Mouse (Mus musculus) stomach, embryonic 14.5 days (tissue): ENCODE measurements around the gene Arhgef9. TPM values are rescaled to one million over a fixed set of nuclear protein-coding genes. Genes with fewer than 3 reads are reported as not detected.

Source experiments
- ATAC-seq: fragments of 200-750 bp; cut with Nextera tagmentation; 2 replicates; pipeline ENCODE4 v1.8.0; 2017; ENCODE audit warnings: low read depth, moderate TSS enrichment; ENCODE audit not compliant: insufficient number of reproducible peaks, insufficient read depth, low FRiP score
- H3K27ac ChIP-seq: fragments of 300-500 bp; sonication (generic); 2 replicates; pipeline ENCODE4 v1.5.1; 2014; ENCODE audit warnings: mild to moderate bottlenecking, low read length, moderate library complexity, mixed read lengths
- H3K27me3 ChIP-seq: fragments of 300-500 bp; sonication (generic); 2 replicates; pipeline ENCODE4 v1.6.1; 2014; ENCODE audit warnings: low read length, control low read depth, mixed read lengths; ENCODE audit not compliant: control insufficient read depth, insufficient read depth
- H3K36me3 ChIP-seq: fragments of 300-500 bp; sonication (generic); 2 replicates; pipeline ENCODE4 v1.6.1; 2014; ENCODE audit warnings: mild to moderate bottlenecking, control low read depth, low read length, moderate library complexity, mixed read lengths; ENCODE audit not compliant: control insufficient read depth, insufficient read depth
- H3K4me1 ChIP-seq: fragments of 300-500 bp; sonication (generic); 2 replicates; pipeline ENCODE4 v1.6.1; 2014; ENCODE audit warnings: low read length, control low read depth, mixed read lengths; ENCODE audit not compliant: control insufficient read depth, insufficient read depth
- H3K4me2 ChIP-seq: fragments of 300-500 bp; sonication (generic); replicated peaks from 2 replicates; pipeline ENCODE4 v1.6.1; 2014; ENCODE audit warnings: low read depth, low read length, control low read depth
- H3K4me3 ChIP-seq: fragments of 300-500 bp; sonication (generic); 2 replicates; pipeline ENCODE4 v1.5.1; 2014; ENCODE audit warnings: low read depth, low read length, control low read depth
- H3K9ac ChIP-seq: fragments of 300-500 bp; sonication (generic); replicated peaks from 2 replicates; pipeline ENCODE4 v1.6.1; 2014; ENCODE audit warnings: low read depth, mild to moderate bottlenecking, control low read depth, low read length, moderate library complexity, mixed read lengths
- H3K9me3 ChIP-seq: fragments of 300-500 bp; sonication (generic); 2 replicates; pipeline ENCODE4 v1.6.1; 2016; ENCODE audit warnings: low read depth, low read length, control low read depth; ENCODE audit not compliant: control insufficient read depth
- WGBS: fragments of 180-500 bp; shearing (Covaris S2); extraction: QIAGEN DNeasy Blood & Tissue Kit; methylation state at CpG from one replicate; pipeline ENCODE4 v1.1.7; 2014; 5-methylcytosine and 5-hydroxymethylcytosine counted together
- polyA plus RNA-seq: library from polyadenylated mRNA; unstranded; fragments of >200 nt; fragmentation: Nextera tagmentation; extraction: Ambion mirVana; gene quantifications from 2 replicates; pipeline ENCODE4 v1.2.1, GENCODE M21; 2014

The Arhgef9 gene
- polyA plus RNA-seq, 1 experiment from 2014 or later = 13.8 TPM

DNA sequence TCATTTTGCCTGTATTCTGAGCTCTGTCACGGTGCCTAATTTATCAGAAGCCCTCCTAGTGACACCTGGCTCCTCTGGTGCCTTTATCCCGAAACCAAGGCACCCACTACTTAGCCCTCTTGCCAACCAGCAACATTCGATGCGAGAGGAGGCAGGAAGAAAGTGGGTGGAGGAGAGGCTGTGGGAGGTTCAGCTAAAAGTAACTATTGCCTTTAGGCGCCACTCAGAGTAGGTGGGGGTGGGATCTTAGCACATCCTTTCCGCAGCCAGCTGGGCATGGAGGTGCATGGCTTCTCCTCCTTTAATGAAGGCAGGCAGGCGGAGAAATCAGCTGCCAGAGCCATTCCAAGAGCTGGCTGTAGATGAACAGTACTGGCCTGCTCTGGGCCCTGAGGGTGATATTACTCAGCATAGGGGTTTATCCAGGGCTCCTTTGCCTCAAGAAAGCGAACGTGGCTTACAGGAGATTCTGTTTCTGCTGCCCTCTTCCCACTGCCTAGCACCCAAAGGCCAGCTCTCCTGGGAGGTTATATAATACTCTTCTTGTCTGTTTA lies 39.7 kb downstream of the Arhgef9 start:
- Histone ChIP-seq H3K9ac (no peak overlapping the region), H3K27ac (no peak overlapping the region), H3K4me2 (no peak overlapping the region), H3K27me3 (no peaks in the 10 kb centered on the region), H3K36me3 (no peaks in the 10 kb centered on the region), H3K4me3 (no peak overlapping the region), H3K4me1 (no peaks in the 10 kb centered on the region), H3K9me3 (no peaks in the 10 kb centered on the region)
- 50% methylated on average over 9 of the region's 9 CpGs for WGBS
- no peak for ATAC-seq

DNA sequence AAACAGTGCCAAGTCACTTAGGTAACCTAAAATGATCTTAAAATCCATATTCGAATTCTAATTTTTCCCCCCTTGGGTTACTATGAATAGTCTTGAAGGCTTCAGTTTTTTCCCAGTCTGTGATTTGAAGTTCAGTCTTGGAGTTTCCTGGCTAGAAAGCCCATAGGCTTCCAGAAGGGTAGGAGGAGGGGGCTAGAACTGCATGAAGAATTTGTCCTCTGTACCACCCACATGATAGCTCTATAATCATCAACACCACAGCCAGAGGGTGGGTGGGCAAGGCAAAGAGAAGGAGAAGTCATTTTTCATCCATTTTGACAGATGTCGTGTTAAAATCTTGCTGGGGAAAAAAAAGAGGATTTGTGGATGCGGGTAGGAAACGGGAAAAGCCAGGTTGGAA lies 58.0 kb downstream of the Arhgef9 start:
- Histone ChIP-seq H3K36me3 (no peaks in the 10 kb centered on the region), H3K9ac (no peak overlapping the region), H3K9me3 (no peaks in the 10 kb centered on the region), H3K27me3 (no peaks in the 10 kb centered on the region), H3K27ac (no peak overlapping the region), H3K4me2 (no peak overlapping the region), H3K4me1 (no peaks in the 10 kb centered on the region), H3K4me3 (no peak overlapping the region)
- no peak for ATAC-seq
- WGBS = 86% methylated on average over 4 of the region's 4 CpGs

DNA sequence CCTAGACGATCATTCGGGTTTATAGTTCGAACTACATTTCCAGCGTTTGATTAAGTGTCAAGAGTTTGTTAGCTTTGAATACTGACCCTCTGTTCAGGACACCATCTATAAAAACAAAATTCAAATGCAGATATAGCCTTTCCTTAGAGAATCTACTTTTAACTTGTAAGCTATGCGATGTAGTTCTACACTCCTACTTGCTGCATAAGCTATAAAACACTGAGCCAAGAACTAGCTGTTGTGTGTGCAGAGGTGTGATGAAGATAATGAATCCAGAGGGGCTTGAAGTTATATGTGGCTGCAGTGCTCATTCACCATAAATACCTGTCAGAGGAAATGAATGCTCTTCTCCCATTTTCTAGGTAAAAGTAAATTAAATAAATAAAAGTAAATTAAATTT lies 63.2 kb downstream of the Arhgef9 start:
- 88% methylated on average over 5 of the region's 5 CpGs for WGBS

DNA sequence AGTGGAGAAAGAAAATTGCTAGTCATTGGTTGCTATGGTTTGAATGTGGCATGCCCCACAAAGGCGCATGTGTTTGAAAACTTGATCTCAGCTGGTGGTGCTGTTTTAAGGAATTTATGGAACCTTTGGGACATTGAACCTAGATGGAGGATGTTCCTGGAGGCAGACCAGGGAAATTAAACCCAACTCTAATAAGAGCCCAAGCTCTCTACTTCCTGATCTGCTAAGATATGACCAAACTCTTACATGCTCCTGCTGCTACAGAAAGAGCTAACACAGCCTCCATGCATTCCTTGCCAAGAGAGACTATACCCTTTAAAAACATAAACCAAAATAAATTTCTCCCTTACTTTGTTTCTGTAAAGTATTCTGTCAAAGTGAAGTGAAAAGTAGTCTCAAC lies 63.7 kb downstream of the Arhgef9 start:
- Histone ChIP-seq H3K4me1 (no peaks in the 10 kb centered on the region), H3K4me3 (no peak overlapping the region), H3K9ac (no peak overlapping the region), H3K9me3 (no peaks in the 10 kb centered on the region), H3K36me3 (no peaks in the 10 kb centered on the region), H3K27ac (no peak overlapping the region), H3K4me2 (no peak overlapping the region), H3K27me3 (no peaks in the 10 kb centered on the region)
- no peak for ATAC-seq
- 90% methylated on average over 1 of the region's 1 CpGs for WGBS

More for the DNA sequence above, 63.2 kb downstream of the Arhgef9 start:
- no peak overlapping the region for H3K4me2 ChIP-seq
- H3K9ac ChIP-seq = no peak overlapping the region
- H3K36me3 ChIP-seq = no peaks in the 10 kb centered on the region
- H3K27me3 ChIP-seq = no peaks in the 10 kb centered on the region
- no peak for ATAC-seq
- H3K27ac ChIP-seq = no peak overlapping the region
- H3K4me1 ChIP-seq = no peaks in the 10 kb centered on the region
- H3K4me3 ChIP-seq = no peak overlapping the region
- no peaks in the 10 kb centered on the region for H3K9me3 ChIP-seq

DNA sequence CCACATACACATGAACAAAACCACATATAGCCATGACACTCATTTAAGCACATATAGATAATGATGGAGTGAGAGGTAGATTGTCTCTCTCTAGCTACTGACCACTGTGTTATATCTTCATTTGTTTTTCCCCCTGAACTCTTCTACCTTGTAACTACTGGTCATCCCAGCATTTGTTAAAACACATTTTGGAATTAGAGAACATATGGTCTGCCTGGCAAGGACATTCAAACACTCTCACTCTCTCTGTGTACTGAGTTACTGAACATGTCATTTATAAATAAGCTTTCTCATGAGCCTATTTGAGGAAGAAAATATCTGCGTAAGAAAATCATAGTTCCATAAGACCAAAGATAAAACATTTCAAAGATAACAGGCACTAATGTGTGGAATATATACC lies 64.9 kb downstream of the Arhgef9 start:
- no peak overlapping the region for H3K4me2 ChIP-seq
- H3K9ac ChIP-seq = no peak overlapping the region
- H3K36me3 ChIP-seq = no peaks in the 10 kb centered on the region
- 83% methylated on average over 1 of the region's 1 CpGs for WGBS
- no peak overlapping the region for H3K27ac ChIP-seq
- H3K4me1 ChIP-seq = no peaks in the 10 kb centered on the region
- H3K9me3 ChIP-seq = no peaks in the 10 kb centered on the region
- H3K4me3 ChIP-seq = no peak overlapping the region
- H3K27me3 ChIP-seq = no peaks in the 10 kb centered on the region
- no peak for ATAC-seq

DNA sequence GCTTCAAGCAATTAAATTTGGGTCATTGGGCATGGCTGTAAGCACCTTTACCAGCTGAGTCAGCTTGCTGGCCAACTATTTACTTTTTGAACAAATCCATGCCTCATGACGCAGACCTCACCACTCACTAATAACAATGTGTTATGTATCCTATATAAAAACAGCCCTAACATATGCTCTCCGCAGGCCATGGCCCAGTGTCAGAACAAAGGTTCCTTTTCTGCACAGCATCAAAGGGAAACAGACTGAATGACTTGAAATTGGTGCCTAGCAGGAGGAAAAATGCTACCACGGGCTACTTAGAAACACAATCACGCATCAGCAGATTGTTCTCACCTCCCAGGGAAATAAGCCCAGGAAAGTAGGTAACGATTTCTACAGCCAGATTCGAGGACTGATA lies 73.2 kb downstream of the Arhgef9 start:
- H3K36me3 ChIP-seq = no peaks in the 10 kb centered on the region
- no peak for ATAC-seq

DNA sequence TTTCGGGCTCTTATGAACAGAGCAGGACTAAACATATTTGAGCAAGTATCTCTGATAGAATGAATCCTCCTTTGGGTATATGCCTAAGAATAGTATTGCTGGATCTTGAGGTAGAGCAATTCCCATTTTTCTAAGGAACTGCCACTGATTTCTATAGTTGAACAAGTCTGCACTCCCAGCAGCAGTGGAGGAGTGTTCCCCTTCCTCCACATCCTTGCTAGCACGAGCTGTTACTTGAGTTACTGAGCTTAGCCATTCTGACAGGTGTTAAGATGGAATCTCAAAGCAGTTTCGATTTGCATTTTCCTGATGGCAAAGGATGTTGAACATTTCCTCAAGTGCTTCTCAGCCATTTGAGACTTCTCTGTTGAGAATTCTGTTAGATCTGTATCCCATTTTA lies 92.3 kb downstream of the Arhgef9 start:
- Histone ChIP-seq H3K4me1 (no peaks in the 10 kb centered on the region), H3K36me3 (no peaks in the 10 kb centered on the region), H3K27me3 (no peaks in the 10 kb centered on the region), H3K9me3 (no peaks in the 10 kb centered on the region), H3K9ac (no peak overlapping the region), H3K27ac (no peak overlapping the region), H3K4me3 (no peak overlapping the region), H3K4me2 (no peak overlapping the region)
- 73% methylated on average over 3 of the region's 3 CpGs for WGBS
- no peak for ATAC-seq

More for the DNA sequence above, 73.2 kb downstream of the Arhgef9 start:
- Histone ChIP-seq H3K27me3 (no peaks in the 10 kb centered on the region), H3K27ac (no peak overlapping the region), H3K4me2 (no peak overlapping the region), H3K4me1 (no peaks in the 10 kb centered on the region), H3K9me3 (no peaks in the 10 kb centered on the region), H3K4me3 (no peak overlapping the region), H3K9ac (no peak overlapping the region)
- WGBS = 78% methylated on average over 6 of the region's 6 CpGs

DNA sequence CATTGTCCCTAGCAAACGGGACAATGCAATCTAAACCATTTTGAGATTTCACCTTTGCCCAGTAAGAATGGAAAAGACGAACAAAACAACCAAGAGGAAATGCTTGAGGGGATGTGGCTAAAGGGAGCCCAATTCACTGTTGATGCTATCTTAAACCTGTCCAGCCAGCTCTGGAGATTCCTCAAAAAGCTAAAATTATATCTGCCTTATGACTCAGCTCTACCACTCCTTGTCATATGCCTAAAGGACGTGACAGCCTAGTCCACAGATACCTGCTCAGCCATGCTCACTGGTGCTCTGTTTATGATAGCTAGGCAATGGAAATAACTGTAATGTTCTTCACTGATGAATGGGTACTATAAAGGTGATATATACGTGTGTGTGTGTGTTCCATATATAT lies 109.0 kb downstream of the Arhgef9 start:
- WGBS = 79% methylated on average over 4 of the region's 4 CpGs

DNA sequence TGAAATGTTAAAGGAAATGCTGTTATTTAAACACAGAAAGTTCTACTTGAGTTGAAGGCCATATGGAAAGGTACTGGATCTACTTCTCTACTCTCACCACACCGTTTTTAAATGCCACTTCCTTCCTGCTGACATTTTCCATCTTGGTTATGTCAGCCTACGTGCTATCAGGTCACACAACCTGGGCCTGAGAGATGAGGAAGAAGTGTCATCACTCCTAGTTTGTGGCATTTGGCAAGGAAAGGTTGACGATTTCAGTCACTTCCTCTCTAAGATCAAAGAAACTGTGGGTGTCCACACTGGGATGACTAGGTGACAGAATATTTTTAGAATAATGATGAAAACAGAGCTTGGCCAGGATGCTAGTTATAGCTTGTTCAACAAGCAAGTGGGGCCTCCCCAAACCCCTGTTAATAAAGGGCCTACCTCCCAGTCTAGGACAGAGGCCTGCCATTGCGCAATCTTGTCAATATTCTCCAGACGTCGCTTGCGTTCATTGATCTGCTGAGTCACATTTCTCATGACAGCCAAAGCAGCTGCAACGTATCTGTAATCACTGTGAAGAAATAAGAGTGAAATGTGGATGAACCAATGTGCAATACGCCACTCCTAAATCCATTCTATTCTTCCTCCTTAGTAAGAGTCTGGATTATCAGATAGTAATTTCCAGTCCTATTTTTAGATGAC lies 119.5 kb downstream of the Arhgef9 start:
- Histone ChIP-seq H3K9me3 (no peaks in the 10 kb centered on the region), H3K9ac (no peak overlapping the region), H3K4me1 (no peaks in the 10 kb centered on the region), H3K4me3 (no peak overlapping the region), H3K27me3 (no peaks in the 10 kb centered on the region), H3K27ac (no peak overlapping the region), H3K4me2 (no peak overlapping the region), H3K36me3 (no peaks in the 10 kb centered on the region)
- WGBS = 81% methylated on average over 9 of the region's 9 CpGs
- no peak for ATAC-seq

More for the DNA sequence above, 109.0 kb downstream of the Arhgef9 start:
- Histone ChIP-seq H3K4me3 (no peak overlapping the region), H3K4me1 (no peaks in the 10 kb centered on the region), H3K36me3 (no peaks in the 10 kb centered on the region), H3K9me3 (no peaks in the 10 kb centered on the region), H3K27ac (no peak overlapping the region), H3K4me2 (no peak overlapping the region), H3K9ac (no peak overlapping the region), H3K27me3 (no peaks in the 10 kb centered on the region)
- no peak for ATAC-seq
